Mouse (Mus musculus) testis, postnatal 10 days (tissue): ENCODE measurements around the gene Adh1.

Source experiments
- DNase-seq: peaks from one replicate; pipeline ENCODE4 v3.0.0; 2021; ENCODE audit warnings: low spot score

The Adh1 gene

DNA sequence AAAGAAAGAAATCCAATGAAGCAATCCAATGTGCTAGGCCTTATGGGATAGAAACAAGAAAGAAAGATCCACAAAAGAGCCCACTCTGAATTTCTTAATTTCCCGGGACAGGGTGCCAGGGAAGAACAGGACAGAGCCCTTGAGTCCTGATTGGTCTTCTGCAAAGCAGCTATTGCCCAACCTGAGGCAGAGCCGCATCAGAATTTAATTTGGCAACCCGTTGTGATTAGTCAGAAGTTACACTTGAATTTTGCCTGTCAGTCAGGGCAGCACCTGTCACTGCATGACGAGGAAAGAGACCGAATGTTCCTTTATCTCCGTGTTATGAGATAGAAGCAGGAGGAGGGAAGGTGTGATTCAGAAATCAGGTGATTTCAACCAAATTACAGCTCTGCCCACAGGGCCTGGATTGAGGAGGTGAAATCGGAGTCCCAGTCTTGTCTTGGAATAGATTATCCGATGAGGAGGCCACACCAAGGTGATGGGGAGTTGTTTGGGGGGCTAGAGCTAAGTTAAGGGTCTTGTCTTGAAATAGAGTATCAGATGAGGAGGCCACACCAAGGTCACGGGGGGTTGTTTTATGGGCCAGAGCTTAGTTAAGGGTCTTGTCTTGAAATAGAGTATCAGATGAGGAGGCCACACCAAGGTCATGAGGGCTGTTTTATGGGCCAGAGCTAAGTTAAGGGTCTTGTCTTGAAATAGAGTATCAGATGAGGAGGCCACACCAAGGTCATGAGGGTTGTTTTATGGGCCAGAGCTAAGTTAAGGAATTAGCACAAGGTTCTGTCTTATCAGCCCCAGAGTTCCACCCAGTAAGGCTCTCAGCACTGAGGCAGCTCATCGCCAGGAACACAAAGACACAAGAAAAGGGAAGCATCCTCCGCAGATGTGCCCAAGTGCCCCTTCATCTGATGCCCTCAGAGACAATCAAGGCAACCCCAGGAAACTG, at the start of gene Adh1:
Gene Adh1 (plus strand): TSS at position 271 of the 949 bp plus-strand sequence.
- DNase-seq: no peak

- DNase-seq: no peak
Observed at GRCm38 (mm10) chr3:138212431-138212951, 48.3 kb upstream of the Adh1 start.

- DNase-seq: no peak
Observed at GRCm38 (mm10) chr3:138215395-138215989, 45.3 kb upstream of the Adh1 start.

DNA sequence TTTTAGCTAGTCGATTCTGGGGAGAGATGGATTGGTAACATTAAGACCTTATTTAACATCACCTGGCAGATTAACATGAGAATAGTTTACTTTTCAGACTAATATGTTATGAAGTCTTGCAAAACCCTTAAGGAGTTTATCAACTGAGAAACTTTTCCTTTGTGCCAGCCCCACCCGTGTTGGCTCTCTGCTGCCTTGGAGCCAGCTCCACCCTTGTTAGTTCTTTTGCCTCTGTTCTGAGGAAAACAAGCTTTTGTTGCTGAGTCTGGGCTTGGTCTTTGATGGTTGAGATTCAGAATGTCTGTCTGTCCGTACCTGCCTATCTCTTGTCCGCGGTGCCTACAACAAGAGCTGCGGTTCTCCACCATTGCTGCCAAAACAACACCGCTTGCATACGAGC, 44.7 kb upstream of the Adh1 start:
- no peak for DNase-seq

GRCm38 (mm10) chr3:138217631-138218264, 43.0 kb upstream of the Adh1 start, which contains the start of gene Adh7:
Adh7 (plus strand) TSS chr3:138217760.
- no peak for DNase-seq

- no peak for DNase-seq
Observed at GRCm38 (mm10) chr3:138221116-138221515, 39.7 kb upstream of the Adh1 start.

GRCm38 (mm10) chr3:138222511-138222910, 38.3 kb upstream of the Adh1 start:
- no peak for DNase-seq

GRCm38 (mm10) chr3:138222952-138223351, 37.8 kb upstream of the Adh1 start:
- DNase-seq: peak; percentile 77

DNA sequence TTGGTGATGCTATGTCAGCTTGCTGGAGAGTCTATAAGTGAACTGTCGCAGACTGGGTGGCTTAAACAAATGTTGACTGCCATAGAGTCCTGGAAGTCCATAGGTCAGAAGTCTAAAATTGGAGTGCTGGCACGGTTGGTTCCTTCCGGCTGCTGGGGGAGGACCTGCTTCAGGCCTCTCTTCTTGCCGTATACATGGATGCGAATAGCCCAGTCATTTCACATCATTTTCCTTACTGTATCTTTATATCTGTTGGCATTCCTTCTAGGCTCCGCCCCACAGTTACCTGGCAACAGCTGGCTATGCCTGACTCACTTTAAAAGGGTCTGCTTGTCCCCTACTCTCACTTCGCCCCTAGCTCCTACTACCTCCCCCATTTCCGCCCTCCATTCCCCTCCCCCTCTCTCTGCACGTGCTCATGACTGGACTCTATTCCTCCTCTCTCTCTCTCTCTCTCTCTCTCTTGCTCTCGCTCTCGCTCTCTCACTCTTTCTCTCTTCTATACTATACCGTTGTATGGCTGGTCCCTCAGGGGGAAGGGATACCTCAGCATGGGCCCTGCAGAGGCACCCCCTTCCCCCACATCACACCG, 36.3 kb upstream of the Adh1 start:
- DNase-seq: no peak

- no peak for DNase-seq
Observed at GRCm38 (mm10) chr3:138225331-138225730, 35.5 kb upstream of the Adh1 start.

GRCm38 (mm10) chr3:138225853-138226252, 34.9 kb upstream of the Adh1 start:
- no peak for DNase-seq

- no peak for DNase-seq
Observed at GRCm38 (mm10) chr3:138226476-138226875, 34.3 kb upstream of the Adh1 start.

GRCm38 (mm10) chr3:138227082-138227481, 33.7 kb upstream of the Adh1 start:
- DNase-seq: no peak

GRCm38 (mm10) chr3:138227782-138228181, 33.0 kb upstream of the Adh1 start:
- no peak for DNase-seq

DNA sequence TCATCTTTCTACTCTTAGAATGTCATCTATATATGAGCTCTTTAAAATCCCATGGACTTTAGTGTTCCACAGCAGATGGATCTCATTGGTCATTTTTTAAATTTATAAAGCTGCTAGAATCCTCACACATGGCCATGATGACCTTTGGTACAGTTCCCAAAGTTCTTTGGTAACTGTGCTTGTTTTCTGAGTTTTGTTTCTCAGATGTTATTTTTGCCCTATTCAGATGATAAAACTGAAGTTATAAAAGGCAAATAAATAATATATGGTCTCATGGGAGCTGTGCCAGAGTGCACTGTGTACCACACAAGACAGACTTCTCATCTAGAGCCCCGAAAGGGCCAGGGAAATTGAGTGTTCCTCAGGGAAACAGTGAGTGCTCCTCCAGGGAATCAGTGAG, 31.3 kb upstream of the Adh1 start:
- DNase-seq: no peak

DNA sequence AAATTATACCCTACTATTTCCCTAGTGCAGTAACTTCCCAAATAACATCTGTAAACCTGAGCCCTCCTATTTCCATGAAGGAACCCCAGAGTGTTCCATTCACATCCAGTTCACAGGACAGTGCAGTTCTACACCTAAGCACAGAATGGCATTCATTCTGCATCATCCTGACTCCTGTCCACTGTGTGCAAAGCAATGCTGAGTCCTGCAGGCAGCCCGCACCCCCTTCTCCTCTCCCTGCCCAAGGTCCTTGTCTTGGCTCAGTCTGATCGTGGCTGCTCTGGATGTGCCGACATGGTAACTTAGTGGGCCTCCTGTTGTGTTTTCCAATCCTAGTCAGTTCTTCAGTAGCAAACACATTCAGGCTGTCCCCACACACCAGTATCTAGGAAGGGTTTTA, 30.5 kb upstream of the Adh1 start:
- DNase-seq: no peak

DNA sequence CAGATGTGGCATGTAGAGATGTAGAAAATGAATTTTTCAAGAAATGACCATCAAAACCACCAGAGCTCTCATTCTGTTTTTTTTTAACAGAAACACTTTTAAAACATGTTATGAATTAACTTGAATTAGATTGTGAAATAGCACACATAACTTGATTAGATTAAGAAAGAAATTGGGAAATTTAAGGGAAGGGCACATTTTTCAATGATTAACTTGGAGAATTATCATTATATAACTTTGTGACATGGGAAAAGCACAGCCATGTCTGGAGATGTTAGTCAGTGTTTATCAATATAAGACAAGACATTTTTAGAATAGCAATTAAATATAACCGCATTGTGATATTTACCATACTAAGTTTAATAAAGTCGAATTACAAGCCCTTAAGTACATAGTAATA, 29.3 kb upstream of the Adh1 start:
- DNase-seq: no peak

DNA sequence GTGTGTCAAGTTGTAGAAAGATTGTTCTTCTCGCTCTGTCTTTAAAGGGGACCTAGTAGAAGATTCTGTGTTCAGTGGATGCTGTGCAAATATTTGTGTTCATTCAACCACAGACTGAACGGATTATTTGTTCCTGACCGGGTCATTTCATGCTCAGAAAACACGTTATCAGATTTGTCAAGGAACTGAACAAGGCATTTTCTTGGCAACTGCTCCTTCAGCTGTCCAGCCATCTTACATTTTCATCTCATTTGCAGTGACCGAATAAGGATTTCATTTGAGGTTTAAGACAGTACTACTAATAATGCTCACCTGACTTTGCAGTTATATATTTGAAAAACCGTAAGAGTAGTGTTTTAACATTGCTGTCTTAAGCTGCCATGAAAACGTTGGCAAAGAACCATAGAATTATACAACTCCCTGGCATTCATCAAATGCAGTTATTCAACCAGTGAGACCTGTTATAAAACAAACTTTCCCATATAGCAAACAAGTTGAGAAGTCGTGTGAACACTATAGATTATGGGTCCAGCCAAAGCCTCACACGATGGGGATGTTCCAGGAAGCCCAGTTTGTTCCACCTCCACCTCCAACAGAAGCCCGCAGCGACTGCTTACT, 24.1 kb upstream of the Adh1 start:
- no peak for DNase-seq

DNA sequence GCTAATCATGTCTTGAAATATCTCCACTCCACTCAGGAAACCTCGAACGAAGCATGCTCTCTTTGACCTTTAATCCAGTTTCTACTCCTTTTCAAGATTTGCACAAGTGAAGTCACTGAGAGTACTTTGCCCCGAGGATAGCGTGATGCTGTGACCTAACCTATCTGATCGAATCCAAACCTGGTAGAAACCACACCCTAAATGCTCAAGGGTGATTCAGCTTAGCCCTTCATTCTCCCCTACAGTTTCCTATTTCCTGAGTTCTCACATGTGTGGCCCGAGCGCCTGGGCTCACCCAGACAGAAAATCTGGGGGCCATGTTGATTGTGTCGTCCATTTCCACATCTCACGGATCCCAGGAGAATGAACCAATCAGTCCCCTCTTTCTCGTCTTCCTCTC, 22.7 kb upstream of the Adh1 start:
- DNase-seq: no peak

- DNase-seq: no peak
Observed at GRCm38 (mm10) chr3:138239461-138239860, 21.3 kb upstream of the Adh1 start.

DNA sequence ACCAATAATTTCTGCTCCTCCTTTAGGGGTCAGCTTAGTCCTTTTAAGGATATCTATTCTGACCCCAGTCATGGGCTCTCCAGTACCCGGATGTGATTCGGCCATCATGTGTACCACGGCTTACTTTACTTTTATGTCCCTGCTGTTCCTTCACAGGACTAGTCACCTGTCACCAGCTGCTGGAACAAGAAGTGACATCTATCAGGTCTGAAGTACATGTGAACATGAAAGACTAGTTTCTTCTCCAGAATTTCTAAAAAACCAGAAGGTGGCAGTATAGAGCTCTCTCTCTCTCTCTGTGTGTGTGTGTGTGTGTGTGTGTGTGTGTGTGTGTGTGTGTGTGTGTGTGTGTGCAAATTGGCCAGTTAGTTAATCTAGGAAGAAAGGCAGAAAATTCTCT, 20.4 kb upstream of the Adh1 start:
- DNase-seq: no peak

GRCm38 (mm10) chr3:138240942-138241341, 19.8 kb upstream of the Adh1 start:
- no peak for DNase-seq
